Mouse (Mus musculus) forebrain, embryonic 16.5 days (tissue): ENCODE measurements around the gene Stat4. TPM values are rescaled to one million over a fixed set of nuclear protein-coding genes. Genes with fewer than 3 reads are reported as not detected.

Experiments used
- ATAC-seq: fragments of 200-750 bp; cut with Nextera tagmentation; 2 replicates; pipeline ENCODE4 v1.8.0; 2017; ENCODE audit warnings: mild to moderate bottlenecking, moderate library complexity
- H3K27ac ChIP-seq: fragments of 300-500 bp; sonication (generic); 2 replicates; pipeline ENCODE4 v1.5.1; 2014; ENCODE audit warnings: low read length, control low read depth
- H3K27me3 ChIP-seq: fragments of 300-500 bp; sonication (generic); replicated peaks from 2 replicates; pipeline ENCODE4 v1.6.1; 2014; ENCODE audit warnings: low read length; ENCODE audit not compliant: control insufficient read depth, insufficient read depth
- H3K36me3 ChIP-seq: fragments of 300-500 bp; sonication (generic); 2 replicates; pipeline ENCODE4 v1.6.1; 2014; ENCODE audit not compliant: control insufficient read depth, insufficient read depth
- H3K4me1 ChIP-seq: fragments of 300-500 bp; sonication (generic); replicated peaks from 2 replicates; pipeline ENCODE4 v1.6.1; 2014; ENCODE audit warnings: low read length; ENCODE audit not compliant: control insufficient read depth, insufficient read depth
- H3K4me2 ChIP-seq: fragments of 300-500 bp; sonication (generic); 2 replicates; pipeline ENCODE4 v1.6.1; 2014; ENCODE audit warnings: mild to moderate bottlenecking, low read length, control low read depth
- H3K4me3 ChIP-seq: fragments of 300-500 bp; sonication (generic); replicated peaks from 2 replicates; pipeline ENCODE4 v1.5.1; 2014; ENCODE audit warnings: mild to moderate bottlenecking, low read length, control low read depth
- H3K9ac ChIP-seq: fragments of 300-500 bp; sonication (generic); replicated peaks from 2 replicates; pipeline ENCODE4 v1.6.1; 2014; ENCODE audit warnings: low read depth, low read length, control low read depth
- H3K9me3 ChIP-seq: fragments of 300-500 bp; sonication (generic); 2 replicates; pipeline ENCODE4 v1.6.1; 2016; ENCODE audit warnings: low read length; ENCODE audit not compliant: control insufficient read depth
- WGBS: fragments of 180-500 bp; shearing (Covaris S2); extraction: QIAGEN DNeasy Blood & Tissue Kit; methylation state at CpG from one replicate; pipeline ENCODE4 v1.1.7; 2014; 5-methylcytosine and 5-hydroxymethylcytosine counted together
- polyA plus RNA-seq: library from polyadenylated mRNA; unstranded; fragments of >200 nt; fragmentation: Nextera tagmentation; extraction: Ambion mirVana; gene quantifications from 2 replicates; pipeline ENCODE4 v1.2.1, GENCODE M21; 2015

Gene Stat4
- polyA plus RNA-seq, 1 experiment from 2014 or later: 0.46 TPM

- no peak for ATAC-seq
- Histone ChIP-seq H3K4me1 (peaks cover 7% of the 10 kb centered on the region), H3K9me3 (no peaks in the 10 kb centered on the region), H3K27ac (no peak overlapping the region), H3K4me2 (no peak overlapping the region), H3K27me3 (no peaks in the 10 kb centered on the region), H3K36me3 (no peaks in the 10 kb centered on the region), H3K9ac (no peak overlapping the region), H3K4me3 (no peak overlapping the region)
These were observed 25.3 kb downstream of the Stat4 start for GRCm38 (mm10) chr1:52012231-52012630.

GRCm38 (mm10) chr1:52012757-52013156 is 25.8 kb downstream of the Stat4 start:
- no peak overlapping the region for H3K4me3 ChIP-seq
- no peak overlapping the region for H3K9ac ChIP-seq
- H3K9me3 ChIP-seq: no peaks in the 10 kb centered on the region
- no peak overlapping the region for H3K4me2 ChIP-seq
- H3K27ac ChIP-seq: no peak overlapping the region
- H3K27me3 ChIP-seq: no peaks in the 10 kb centered on the region
- H3K36me3 ChIP-seq: no peaks in the 10 kb centered on the region
- peaks cover 7% of the 10 kb centered on the region for H3K4me1 ChIP-seq
- WGBS: 64% methylated on average over 7 of the region's 7 CpGs
- no peak for ATAC-seq

GRCm38 (mm10) chr1:52019621-52020020 is 32.7 kb downstream of the Stat4 start:
- Histone ChIP-seq H3K4me3 (no peak overlapping the region), H3K36me3 (no peaks in the 10 kb centered on the region), H3K9me3 (no peaks in the 10 kb centered on the region), H3K27me3 (no peaks in the 10 kb centered on the region), H3K27ac (no peak overlapping the region), H3K4me1 (no peaks in the 10 kb centered on the region), H3K9ac (no peak overlapping the region), H3K4me2 (no peak overlapping the region)
- ATAC-seq: no peak
- WGBS: 75% methylated on average over 4 of the region's 4 CpGs

GRCm38 (mm10) chr1:52021936-52022725 is 35.2 kb downstream of the Stat4 start:
- WGBS: 82% methylated on average over 4 of the region's 4 CpGs
- no peak for ATAC-seq

GRCm38 (mm10) chr1:52028686-52029085 is 41.7 kb downstream of the Stat4 start:
- no peak for ATAC-seq
- H3K27ac ChIP-seq: no peak overlapping the region
- H3K4me3 ChIP-seq: no peak overlapping the region
- H3K27me3 ChIP-seq: no peaks in the 10 kb centered on the region
- 92% methylated on average over 5 of the region's 5 CpGs for WGBS
- H3K9ac ChIP-seq: no peak overlapping the region
- no peaks in the 10 kb centered on the region for H3K36me3 ChIP-seq
- H3K4me2 ChIP-seq: no peak overlapping the region
- no peaks in the 10 kb centered on the region for H3K4me1 ChIP-seq
- H3K9me3 ChIP-seq: no peaks in the 10 kb centered on the region

More at GRCm38 (mm10) chr1:52021936-52022725, 35.2 kb downstream of the Stat4 start:
- Histone ChIP-seq H3K9me3 (no peaks in the 10 kb centered on the region), H3K9ac (no peak overlapping the region), H3K4me2 (no peak overlapping the region), H3K4me3 (no peak overlapping the region), H3K27me3 (no peaks in the 10 kb centered on the region), H3K27ac (no peak overlapping the region), H3K4me1 (no peaks in the 10 kb centered on the region), H3K36me3 (no peaks in the 10 kb centered on the region)

GRCm38 (mm10) chr1:52034816-52035752 is 48.1 kb downstream of the Stat4 start:
- Histone ChIP-seq H3K9me3 (no peaks in the 10 kb centered on the region), H3K36me3 (no peaks in the 10 kb centered on the region), H3K4me2 (no peak overlapping the region), H3K4me1 (0 out of 2 replicates have a peak, but pooled peaks cover 2% of the 10 kb centered on the region), H3K9ac (no peak overlapping the region), H3K27ac (no peak overlapping the region), H3K4me3 (no peak overlapping the region), H3K27me3 (no peaks in the 10 kb centered on the region)
- 86% methylated on average over 12 of the region's 12 CpGs for WGBS
- ATAC-seq: no peak

GRCm38 (mm10) chr1:52039151-52039550 is 52.2 kb downstream of the Stat4 start:
- H3K36me3 ChIP-seq: no peaks in the 10 kb centered on the region
- ATAC-seq: no peak
- H3K9ac ChIP-seq: no peak overlapping the region
- no peak overlapping the region for H3K27ac ChIP-seq
- H3K4me2 ChIP-seq: no peak overlapping the region
- H3K4me1 ChIP-seq: peaks cover 7% of the 10 kb centered on the region
- WGBS: 40% methylated on average over 7 of the region's 7 CpGs
- H3K9me3 ChIP-seq: no peaks in the 10 kb centered on the region
- H3K27me3 ChIP-seq: no peaks in the 10 kb centered on the region
- no peak overlapping the region for H3K4me3 ChIP-seq

GRCm38 (mm10) chr1:52039626-52040025 is 52.7 kb downstream of the Stat4 start:
- no peak overlapping the region for H3K4me3 ChIP-seq
- WGBS: 79% methylated on average over 9 of the region's 9 CpGs
- H3K27ac ChIP-seq: no peak overlapping the region
- H3K9ac ChIP-seq: no peak overlapping the region
- H3K27me3 ChIP-seq: no peaks in the 10 kb centered on the region
- H3K4me1 ChIP-seq: peaks cover 7% of the 10 kb centered on the region
- H3K36me3 ChIP-seq: no peaks in the 10 kb centered on the region
- H3K9me3 ChIP-seq: no peaks in the 10 kb centered on the region
- H3K4me2 ChIP-seq: no peak overlapping the region
- ATAC-seq: no peak

- Histone ChIP-seq H3K27ac (no peak overlapping the region), H3K9me3 (no peaks in the 10 kb centered on the region), H3K4me2 (no peak overlapping the region), H3K4me1 (peaks cover 7% of the 10 kb centered on the region), H3K36me3 (no peaks in the 10 kb centered on the region), H3K27me3 (no peaks in the 10 kb centered on the region), H3K4me3 (no peak overlapping the region), H3K9ac (no peak overlapping the region)
- WGBS: 80% methylated on average over 11 of the region's 11 CpGs
- no peak for ATAC-seq
These were observed 53.6 kb downstream of the Stat4 start for GRCm38 (mm10) chr1:52040366-52041061.
